Mouse (Mus musculus): ENCODE measurements at regions not wholly inside any gene's neighbourhood (a gene's known extent, or its start where the extent isn't known, plus 50 kb on each side); places are given as distances from the start of the nearest gene placed in this dataset.
"Not testable (repeated sequence)": the region's sequence is repeated elsewhere in the genome, so short reads cannot be mapped to it uniquely, and the experiment has no call there.

GRCm38 (mm10) chr16:55520077-55520476, 222.3 kb upstream of the Zpld1 start:
- DNase-seq (ENCODE audit: low spot score): no peak

GRCm38 (mm10) chr16:55519646-55520045, 221.9 kb upstream of the Zpld1 start:
- DNase-seq (ENCODE audit: low spot score): no peak

- DNase-seq (ENCODE audit: low spot score): no peak
Measured at GRCm38 (mm10) chr16:55516994-55517393, 219.2 kb upstream of the Zpld1 start.

- no peak for DNase-seq (ENCODE audit: low spot score)
Measured at GRCm38 (mm10) chr16:55515228-55515696, 217.5 kb upstream of the Zpld1 start.

- DNase-seq (ENCODE audit: low spot score): no peak
Measured at GRCm38 (mm10) chr16:55514448-55515200, 216.8 kb upstream of the Zpld1 start.

- no peak for DNase-seq (ENCODE audit: low spot score)
Measured at GRCm38 (mm10) chr16:55504796-55505413, 207.1 kb upstream of the Zpld1 start.

GRCm38 (mm10) chr16:55504274-55504673, 206.5 kb upstream of the Zpld1 start:
- DNase-seq (ENCODE audit: low spot score): no peak

- DNase-seq (ENCODE audit: low spot score): no peak
Measured at GRCm38 (mm10) chr16:55503273-55503672, 205.5 kb upstream of the Zpld1 start.

GRCm38 (mm10) chr16:55499831-55500230, 202.0 kb upstream of the Zpld1 start:
- DNase-seq (ENCODE audit: low spot score): not testable (repeated sequence)

- no peak for DNase-seq (ENCODE audit: low spot score)
Measured at GRCm38 (mm10) chr16:55495051-55495450, 197.3 kb upstream of the Zpld1 start.

GRCm38 (mm10) chr16:55494162-55494561, 196.4 kb upstream of the Zpld1 start:
- no peak for DNase-seq (ENCODE audit: low spot score)

- no peak for DNase-seq (ENCODE audit: low spot score)
Measured at GRCm38 (mm10) chr16:55492111-55492510, 194.3 kb upstream of the Zpld1 start.

GRCm38 (mm10) chr16:55484391-55484790, 186.6 kb upstream of the Zpld1 start:
- no peak for DNase-seq (ENCODE audit: low spot score)

GRCm38 (mm10) chr16:55480745-55481144, 183.0 kb upstream of the Zpld1 start:
- no peak for DNase-seq (ENCODE audit: low spot score)

GRCm38 (mm10) chr16:55480304-55480703, 182.5 kb upstream of the Zpld1 start:
- DNase-seq (ENCODE audit: low spot score): no peak

GRCm38 (mm10) chr16:55476544-55477208, 178.9 kb upstream of the Zpld1 start:
- DNase-seq (ENCODE audit: low spot score): peak; percentile 59

GRCm38 (mm10) chr16:55474950-55475525, 177.3 kb upstream of the Zpld1 start:
- DNase-seq (ENCODE audit: low spot score): no peak

- DNase-seq (ENCODE audit: low spot score): no peak
Measured at GRCm38 (mm10) chr16:55471396-55471795, 173.6 kb upstream of the Zpld1 start.

- DNase-seq (ENCODE audit: low spot score): no peak
Measured at GRCm38 (mm10) chr16:55470721-55471120, 172.9 kb upstream of the Zpld1 start.

- no peak for DNase-seq (ENCODE audit: low spot score)
Measured at GRCm38 (mm10) chr16:55469703-55470102, 171.9 kb upstream of the Zpld1 start.

GRCm38 (mm10) chr16:55468833-55469458, 171.2 kb upstream of the Zpld1 start:
- DNase-seq (ENCODE audit: low spot score): peak; percentile 87

- DNase-seq (ENCODE audit: low spot score): no peak
Measured at GRCm38 (mm10) chr16:55460519-55460918, 162.7 kb upstream of the Zpld1 start.
